Mouse (Mus musculus): Measurements from ENCODE around the gene Mre11a. TPM values are rescaled to one million over a fixed set of nuclear protein-coding genes. Genes with fewer than 3 reads are reported as not detected.

Gene Mre11a
- total RNA-seq, 2 experiments from 2014 or later = 13.4 to 16.1 TPM

- no peak for DNase-seq
- intact Hi-C loops (cut with DNase I) = no loop called here
These were observed 25.7 kb downstream of the Mre11a start for GRCm38 (mm10) chr9:14810111-14810510.

- intact Hi-C loops (cut with DNase I) = no loop called here
- DNase-seq = no peak
These were observed 36.9 kb downstream of the Mre11a start for GRCm38 (mm10) chr9:14821396-14821795.

GRCm38 (mm10) chr9:14824840-14825239, 40.4 kb downstream of the Mre11a start:
- no peak for DNase-seq
- intact Hi-C loops (cut with DNase I) = no loop called here

- intact Hi-C loops (cut with DNase I) = no loop called here
- no peak for DNase-seq
These were observed 43.4 kb downstream of the Mre11a start for GRCm38 (mm10) chr9:14827875-14828274.

- intact Hi-C loops (cut with DNase I) = no loop called here
- no peak for DNase-seq
These were observed 47.6 kb downstream of the Mre11a start for GRCm38 (mm10) chr9:14832046-14832445.

GRCm38 (mm10) chr9:14835335-14836075, 51.1 kb downstream of the Mre11a start:
- DNase-seq = no peak
- intact Hi-C loops (cut with DNase I) = no loop called here

GRCm38 (mm10) chr9:14839527-14839926, 55.1 kb downstream of the Mre11a start:
- peak; percentile 33 to 37 for DNase-seq
- intact Hi-C loops (cut with DNase I) = no loop called here

- intact Hi-C loops (cut with DNase I) = no loop called here
- no peak for DNase-seq
These were observed 55.5 kb downstream of the Mre11a start for GRCm38 (mm10) chr9:14839970-14840369.

- peak; percentile 56 to 61 for DNase-seq
- intact Hi-C loops (cut with DNase I) = no loop called here
These were observed 57.7 kb downstream of the Mre11a start for GRCm38 (mm10) chr9:14841878-14842761.

- no peak for DNase-seq
These were observed 58.9 kb downstream of the Mre11a start for GRCm38 (mm10) chr9:14843311-14843857.

GRCm38 (mm10) chr9:14843901-14844300, 59.4 kb downstream of the Mre11a start:
- intact Hi-C loops (cut with DNase I) = no loop called here
- no peak for DNase-seq

More at GRCm38 (mm10) chr9:14843311-14843857, 58.9 kb downstream of the Mre11a start:
- intact Hi-C loops (cut with DNase I) = no loop called here

GRCm38 (mm10) chr9:14846428-14846827, 62.0 kb downstream of the Mre11a start:
- intact Hi-C loops (cut with DNase I) = no loop called here
- DNase-seq = peak in 1 of 2 experiments; percentile 20

- DNase-seq = no peak
- intact Hi-C loops (cut with DNase I) = no loop called here
These were observed 63.9 kb downstream of the Mre11a start for GRCm38 (mm10) chr9:14848267-14848935.

GRCm38 (mm10) chr9:14854585-14854984, 70.1 kb downstream of the Mre11a start:
- intact Hi-C loops (cut with DNase I) = no loop called here
- DNase-seq = no peak

GRCm38 (mm10) chr9:14856922-14857654, 72.6 kb downstream of the Mre11a start:
- DNase-seq = peak in 1 of 2 experiments; percentile 10

GRCm38 (mm10) chr9:14858170-14858706, 73.8 kb downstream of the Mre11a start:
- no peak for DNase-seq
- intact Hi-C loops (cut with DNase I) = no loop called here

More at GRCm38 (mm10) chr9:14856922-14857654, 72.6 kb downstream of the Mre11a start:
- intact Hi-C loops (cut with DNase I) = no loop called here

GRCm38 (mm10) chr9:14858782-14859181, 74.3 kb downstream of the Mre11a start:
- intact Hi-C loops (cut with DNase I) = no loop called here
- no peak for DNase-seq

- DNase-seq = peak; percentile 12 to 15
- intact Hi-C loops (cut with DNase I) = loop anchor here (10.0 kb wide), 1 partner anchor 355 kb away; no protein-coding TSS in a partner anchor
These were observed 75.6 kb downstream of the Mre11a start, which contains the start of gene Gpr83 for GRCm38 (mm10) chr9:14859868-14860639. Gpr83 (plus strand) TSS chr9:14860210.

- intact Hi-C loops (cut with DNase I) = loop anchor here (10.0 kb wide), 1 partner anchor 352 kb away; no protein-coding TSS in a partner anchor
- no peak for DNase-seq
These were observed 78.7 kb downstream of the Mre11a start for GRCm38 (mm10) chr9:14863126-14863525.

Measured in heart, postnatal 10 days (tissue).